Mouse (Mus musculus) neural tube, embryonic 10.5 days (tissue): ENCODE measurements around the gene Nalcn.
A peak's percentile ranks its signal among the peaks of the same experiment; 100 is the strongest.
"Not testable (repeated sequence)": the region's sequence is repeated elsewhere in the genome, so short reads cannot be mapped to it uniquely, and the experiment has no call there.

ENCODE experiments used
- DNase-seq: peaks from one replicate; pipeline ENCODE4 v3.0.0-alpha.2; 2017; ENCODE audit warnings: low spot score; ENCODE audit errors: extremely low spot score

The Nalcn gene

DNA sequence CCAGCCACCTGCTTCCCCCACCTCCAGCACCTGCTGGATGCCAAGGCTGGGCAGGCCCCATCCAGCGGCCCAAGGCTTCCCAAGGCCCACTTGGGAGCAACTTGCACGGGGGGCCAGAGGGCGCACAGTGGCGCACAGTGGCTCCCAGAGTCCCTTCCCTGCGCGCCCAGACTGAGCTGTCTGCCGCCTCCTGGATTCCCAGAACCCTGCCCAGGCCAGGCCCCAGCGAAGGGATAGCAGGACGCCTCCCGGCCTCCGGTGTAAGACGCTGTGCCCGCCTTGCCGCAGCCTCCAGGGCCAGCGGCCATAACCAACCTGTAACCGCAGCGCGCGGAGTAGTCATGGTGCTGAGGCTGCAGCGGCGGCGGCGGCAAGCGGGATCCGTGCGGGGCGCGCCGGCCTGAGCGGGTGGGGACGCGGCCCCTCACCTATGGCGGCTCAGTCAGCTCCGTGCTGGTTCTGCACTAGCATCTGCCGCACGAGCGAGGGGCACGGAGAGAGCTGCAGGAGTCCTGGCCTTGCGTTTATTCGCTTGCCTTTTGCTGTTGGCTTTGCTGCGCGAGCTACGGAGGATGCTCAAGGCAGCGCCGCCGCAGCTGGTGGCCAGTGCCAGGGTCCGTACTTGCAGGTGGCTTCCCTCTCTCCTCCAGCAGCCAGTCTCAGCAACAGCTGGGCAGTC, at the start of gene Nalcn:
Gene Nalcn, minus strand, starts transcription at position 644 of the 679 bp plus-strand sequence.
- peak; percentile 71 for DNase-seq

DNA sequence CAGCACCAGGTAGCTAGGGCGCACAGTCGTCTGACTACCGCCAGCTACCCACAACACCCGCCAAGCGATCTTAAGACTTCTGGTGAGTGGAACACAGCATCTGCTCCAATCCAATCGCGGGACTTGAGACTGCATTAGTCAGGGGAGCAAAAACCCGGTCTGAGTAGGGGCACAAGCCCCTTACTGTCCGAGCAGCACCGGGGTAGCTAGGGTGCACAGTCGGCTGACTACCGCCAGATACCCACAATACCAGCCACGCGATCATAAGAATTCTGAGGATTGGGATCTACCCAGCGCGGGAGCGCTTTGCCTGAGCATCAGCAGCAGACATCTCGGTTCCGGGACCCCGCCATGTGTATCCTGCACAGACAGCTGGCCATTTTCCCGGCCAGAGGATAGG, 44.1 kb upstream of the Nalcn start:
- DNase-seq: not testable (repeated sequence)

DNA sequence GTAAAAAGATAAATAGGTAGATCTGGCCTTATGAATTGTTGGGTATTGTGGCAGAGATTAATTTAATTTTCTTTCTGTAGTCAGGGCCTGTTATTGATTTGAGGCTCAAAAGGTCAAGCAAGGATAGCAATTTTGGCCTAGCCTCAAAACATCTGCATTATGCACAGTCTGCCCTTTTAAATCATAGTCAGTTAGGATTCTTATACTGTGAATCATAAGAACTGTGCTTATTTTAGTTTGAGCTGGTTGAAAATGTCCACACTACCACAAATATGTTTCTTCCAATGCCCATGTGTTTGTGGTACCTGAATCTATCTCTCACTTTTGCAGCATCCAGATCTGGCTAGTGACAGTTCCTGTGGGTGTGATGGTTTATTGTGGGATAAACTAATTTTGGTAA, 37.5 kb upstream of the Nalcn start:
- DNase-seq: no peak

- no peak for DNase-seq
Observed at GRCm38 (mm10) chr14:123663206-123663605, 36.3 kb upstream of the Nalcn start.

DNA sequence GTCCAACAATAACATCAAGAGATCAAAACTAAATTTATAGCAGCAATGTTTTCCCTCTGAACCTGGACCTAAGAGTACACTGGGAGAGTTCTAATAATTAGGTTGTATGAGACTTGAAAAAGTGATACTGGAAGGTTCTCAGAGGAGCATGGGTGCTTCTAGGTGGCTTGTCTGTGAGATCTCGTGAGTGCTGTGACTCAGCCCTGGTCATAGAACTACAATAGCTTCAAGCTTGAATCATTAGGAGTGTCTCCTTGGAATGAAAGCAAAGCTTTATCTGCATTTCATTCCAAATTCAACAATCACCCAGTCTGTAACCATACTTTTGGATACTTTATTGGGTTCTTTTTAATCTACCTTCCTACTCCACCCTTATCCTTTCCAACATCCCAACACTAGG, 35.4 kb upstream of the Nalcn start:
- DNase-seq: no peak

DNA sequence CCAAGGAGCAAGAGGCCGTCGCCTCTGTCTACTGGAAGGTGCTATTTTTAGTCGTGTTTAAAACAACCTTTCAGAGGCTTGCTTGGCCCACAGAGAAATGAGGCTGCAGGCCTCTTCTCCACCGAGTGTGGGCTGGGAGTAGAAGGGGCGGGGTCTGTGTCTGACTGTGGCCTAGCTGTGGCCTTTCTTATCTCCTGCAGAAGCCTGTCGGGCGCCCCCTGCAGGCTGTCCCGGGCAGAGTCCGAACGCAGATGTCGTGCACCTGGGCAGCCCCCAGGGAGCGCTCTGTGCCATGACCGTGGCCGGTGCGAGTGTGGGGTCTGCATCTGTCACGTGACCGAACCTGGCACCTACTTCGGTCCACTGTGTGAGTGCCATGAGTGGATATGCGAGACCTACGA, 34.1 kb upstream of the Nalcn start:
- peak; percentile 63 for DNase-seq

- DNase-seq: peak; percentile 20
Observed at GRCm38 (mm10) chr14:123659921-123660385, 33.0 kb upstream of the Nalcn start, which contains the start of gene Itgbl1. Gene Itgbl1 (plus strand): TSS chr14:123659971.

DNA sequence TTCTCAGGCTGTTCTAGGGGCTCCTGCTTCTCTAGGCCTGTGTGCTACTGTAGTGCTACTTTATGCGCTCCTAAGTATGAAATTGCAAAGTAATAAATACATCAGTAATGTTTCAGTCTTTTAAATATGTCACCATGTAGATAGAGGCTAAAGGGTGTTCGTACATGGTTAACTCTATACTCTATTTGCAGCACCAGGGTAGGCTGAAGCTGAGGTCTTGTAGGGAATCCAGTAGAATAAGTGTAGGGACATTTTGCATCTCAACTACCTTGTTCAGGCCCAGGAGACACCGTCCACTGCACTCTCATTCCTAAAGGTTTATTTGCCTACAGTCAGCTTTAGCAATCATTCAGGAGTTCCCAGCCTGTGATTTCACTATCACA, 227 bp upstream of the Nalcn start:
- no peak for DNase-seq

GRCm38 (mm10) chr14:123622969-123623368, 4.0 kb downstream of the Nalcn start:
- DNase-seq: no peak

DNA sequence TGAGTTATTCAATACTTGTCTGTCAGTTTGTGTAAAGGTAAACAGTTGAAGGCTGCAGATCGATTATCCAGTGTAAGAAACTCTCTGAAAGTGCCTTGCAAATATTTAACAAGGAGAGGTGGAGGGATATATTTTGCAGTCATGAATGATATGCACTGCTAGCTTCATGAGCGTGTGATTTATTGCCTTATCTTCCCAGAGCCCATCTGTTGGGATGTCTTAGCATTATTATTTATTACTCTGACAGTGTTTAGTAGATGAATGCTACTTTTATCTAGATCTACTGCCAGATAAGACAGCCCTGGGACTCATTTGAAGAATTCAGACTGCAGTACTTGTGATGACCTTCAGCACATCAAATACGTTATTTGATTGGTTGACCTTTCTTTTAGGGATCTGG, 31.7 kb downstream of the Nalcn start:
- DNase-seq: no peak

GRCm38 (mm10) chr14:123587412-123587811, 39.5 kb downstream of the Nalcn start:
- DNase-seq: no peak

DNA sequence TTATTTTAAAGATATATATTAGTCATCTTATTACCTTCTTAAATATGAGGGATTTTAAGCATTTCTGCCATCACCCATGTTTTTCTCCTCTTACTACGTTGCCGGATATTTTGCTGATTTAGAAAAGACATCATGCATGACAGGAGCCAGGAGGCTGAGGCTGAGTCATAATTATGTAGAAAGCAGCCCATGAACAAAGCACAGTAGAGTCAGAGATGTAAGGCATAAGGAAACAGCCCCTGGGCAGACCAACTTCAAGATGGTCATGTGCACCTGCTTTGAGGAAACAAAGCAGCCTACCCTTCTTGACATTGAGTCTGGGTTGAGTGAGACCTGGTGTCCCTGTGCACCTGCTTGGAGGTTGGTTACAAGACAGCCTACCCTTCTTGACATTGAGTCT, 44.5 kb downstream of the Nalcn start:
- DNase-seq: no peak

DNA sequence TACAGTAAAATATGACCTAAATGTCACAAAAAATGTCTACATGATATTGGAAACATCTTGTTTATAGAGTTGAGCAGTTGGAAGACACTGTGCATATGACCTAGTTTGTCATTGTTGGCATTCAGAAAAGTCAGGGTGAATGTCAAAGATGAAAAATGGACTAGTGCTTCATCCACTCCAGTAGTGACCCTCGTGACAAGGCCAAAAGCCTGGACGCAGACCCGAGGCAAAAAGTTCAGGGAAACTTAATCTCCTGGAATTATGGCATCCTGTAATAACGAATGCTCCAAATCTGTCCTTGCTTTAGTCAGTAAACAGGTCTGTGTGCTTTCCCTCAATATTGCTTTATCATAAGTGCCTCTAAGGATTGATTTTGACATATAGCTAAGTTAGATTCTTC, 51.6 kb downstream of the Nalcn start:
- no peak for DNase-seq

GRCm38 (mm10) chr14:123574936-123575335, 52.0 kb downstream of the Nalcn start:
- DNase-seq: no peak

- no peak for DNase-seq
Observed at GRCm38 (mm10) chr14:123566599-123566998, 60.3 kb downstream of the Nalcn start.

DNA sequence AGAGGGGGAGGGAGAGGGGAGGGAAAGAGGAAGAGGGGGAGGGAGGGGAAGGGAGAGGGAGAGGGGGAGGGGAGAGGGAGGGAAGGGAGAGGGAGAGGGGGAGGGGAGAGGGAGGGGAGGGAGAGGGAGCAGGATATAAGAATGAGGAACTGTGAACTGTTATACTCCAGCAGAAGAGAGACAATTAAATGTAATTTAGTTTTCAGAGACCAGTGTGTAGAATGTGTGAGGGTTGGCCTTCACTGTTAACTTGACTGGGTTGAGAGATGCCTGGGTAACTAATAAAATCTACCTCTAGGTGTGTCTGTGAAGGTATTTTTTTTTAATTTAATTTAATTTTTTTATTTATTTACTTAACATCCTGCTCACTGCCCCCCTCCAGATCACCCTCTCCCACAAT, 71.4 kb downstream of the Nalcn start:
- DNase-seq: no peak

DNA sequence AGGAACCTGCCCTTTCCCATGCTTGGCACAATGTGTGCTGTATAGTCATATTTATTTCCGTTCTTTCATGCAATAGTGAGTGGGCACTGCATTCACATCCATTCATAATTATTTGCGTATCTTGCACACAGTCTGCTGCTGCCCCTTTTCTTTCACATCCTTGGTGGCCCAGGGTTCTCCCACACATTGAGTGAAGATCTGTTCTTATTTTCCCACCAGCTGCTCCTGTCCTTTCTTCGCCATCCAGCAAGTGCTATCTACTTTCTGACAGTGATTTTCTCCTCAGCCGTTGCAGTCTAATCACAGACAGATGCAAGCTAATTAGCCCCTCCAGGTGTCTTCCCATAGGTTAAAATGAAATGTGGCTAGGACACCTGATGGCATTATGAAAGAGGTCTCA, 72.0 kb downstream of the Nalcn start:
- DNase-seq: no peak

DNA sequence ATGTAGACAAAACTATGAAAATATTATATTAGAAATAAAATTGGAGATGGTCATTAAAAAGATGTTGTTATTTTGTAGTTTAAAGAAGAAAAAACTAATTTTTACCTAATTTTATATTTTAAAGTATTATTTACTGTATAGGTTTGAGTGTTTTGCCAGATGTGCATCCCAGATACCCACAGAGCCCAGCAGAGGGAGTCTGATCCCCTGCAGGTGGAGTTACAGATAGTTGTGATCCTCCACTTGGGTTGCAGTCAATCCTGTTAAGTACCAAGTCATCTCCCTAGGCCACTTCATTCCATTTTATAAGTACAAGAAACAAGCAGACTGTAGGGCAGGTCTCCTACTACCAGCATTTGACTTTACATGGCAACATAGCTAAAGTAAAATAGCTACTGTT, 84.6 kb downstream of the Nalcn start:
- DNase-seq: no peak

- no peak for DNase-seq
Observed at GRCm38 (mm10) chr14:123535636-123536035, 91.3 kb downstream of the Nalcn start.

DNA sequence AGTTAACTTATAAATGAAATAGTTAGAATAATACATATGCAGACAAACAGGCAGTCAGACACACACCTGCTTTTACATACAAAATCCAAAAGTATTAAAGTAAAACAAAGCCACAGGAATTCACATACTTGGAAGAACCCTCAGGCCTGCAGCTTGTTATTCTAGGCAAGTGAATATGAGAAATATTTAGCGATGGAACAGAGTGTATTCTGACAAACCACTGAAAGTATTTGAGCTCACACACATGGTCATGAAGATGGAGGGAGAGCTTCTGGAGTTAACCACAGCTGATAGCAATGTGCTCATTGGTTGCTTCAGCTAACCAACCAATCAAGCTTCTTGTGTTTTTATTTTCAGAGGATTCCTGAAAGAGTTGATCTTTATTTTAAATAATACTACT, 93.9 kb downstream of the Nalcn start:
- no peak for DNase-seq

DNA sequence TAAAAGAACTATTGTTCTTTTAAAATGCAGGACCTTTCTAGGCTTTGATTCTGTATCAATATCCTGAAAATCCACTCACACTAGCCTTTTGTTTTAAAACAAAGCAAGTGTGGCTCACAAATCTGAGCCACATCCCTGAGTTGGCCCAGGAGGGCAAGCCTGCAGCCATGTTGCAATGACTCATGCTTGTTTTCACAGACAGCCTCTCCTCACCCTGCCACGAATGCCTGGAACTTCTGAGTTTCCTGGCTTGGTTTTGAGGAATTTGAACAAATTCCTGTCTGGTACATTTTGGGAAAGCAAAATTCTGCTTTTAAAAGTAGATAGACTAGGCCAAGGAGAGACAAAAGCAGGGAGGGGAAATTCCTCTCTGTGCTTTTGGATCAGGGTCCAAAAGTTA, 95.7 kb downstream of the Nalcn start:
- DNase-seq: no peak

- DNase-seq: no peak
Observed at GRCm38 (mm10) chr14:123529143-123529542, 97.8 kb downstream of the Nalcn start.

DNA sequence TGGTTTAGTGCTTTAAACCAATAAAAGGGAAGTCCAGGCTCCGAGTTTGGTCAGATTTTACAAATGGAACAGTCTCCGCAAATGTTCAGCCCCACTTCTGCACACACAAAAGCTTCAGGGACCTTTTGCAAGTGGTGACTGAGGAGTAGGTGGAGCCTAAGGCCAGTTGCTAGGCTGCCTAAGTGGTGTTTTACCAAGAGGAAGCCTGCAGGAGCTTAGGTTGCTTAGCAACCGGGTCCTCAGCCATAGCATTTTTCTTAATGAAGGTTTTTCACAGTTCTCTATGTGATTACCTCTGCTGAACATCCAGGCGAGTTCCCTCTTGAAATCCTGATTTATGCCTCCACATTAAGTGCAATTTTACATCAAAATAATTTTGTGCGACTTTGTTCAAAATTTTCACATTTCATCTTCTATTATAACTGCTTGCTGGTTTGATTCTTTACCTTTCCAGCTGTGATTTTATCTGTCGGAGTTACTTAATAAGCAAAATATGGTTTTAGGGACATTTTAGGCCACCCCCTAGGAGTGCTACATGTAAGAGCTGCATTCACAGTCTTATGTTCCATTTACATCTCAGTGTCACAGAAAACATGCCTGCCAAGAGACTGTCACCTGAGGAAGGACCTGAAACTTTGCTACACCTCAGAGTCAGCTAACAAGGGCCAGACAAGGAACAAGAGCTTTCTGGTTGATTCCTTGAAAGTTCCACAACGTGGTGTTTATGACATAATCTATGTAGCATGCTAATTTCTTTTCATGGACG, 113.4 kb downstream of the Nalcn start:
- peak; percentile 47 for DNase-seq
